Mouse (Mus musculus) kidney, postnatal 25 days (tissue): ENCODE data around the gene Lgr4.

Source experiments
- DNase-seq, 2 experiments: peaks; one replicate each; pipeline ENCODE4 v3.0.0; 2021; ENCODE audit warnings: mixed read lengths in 2 of 2

Gene Lgr4

DNA sequence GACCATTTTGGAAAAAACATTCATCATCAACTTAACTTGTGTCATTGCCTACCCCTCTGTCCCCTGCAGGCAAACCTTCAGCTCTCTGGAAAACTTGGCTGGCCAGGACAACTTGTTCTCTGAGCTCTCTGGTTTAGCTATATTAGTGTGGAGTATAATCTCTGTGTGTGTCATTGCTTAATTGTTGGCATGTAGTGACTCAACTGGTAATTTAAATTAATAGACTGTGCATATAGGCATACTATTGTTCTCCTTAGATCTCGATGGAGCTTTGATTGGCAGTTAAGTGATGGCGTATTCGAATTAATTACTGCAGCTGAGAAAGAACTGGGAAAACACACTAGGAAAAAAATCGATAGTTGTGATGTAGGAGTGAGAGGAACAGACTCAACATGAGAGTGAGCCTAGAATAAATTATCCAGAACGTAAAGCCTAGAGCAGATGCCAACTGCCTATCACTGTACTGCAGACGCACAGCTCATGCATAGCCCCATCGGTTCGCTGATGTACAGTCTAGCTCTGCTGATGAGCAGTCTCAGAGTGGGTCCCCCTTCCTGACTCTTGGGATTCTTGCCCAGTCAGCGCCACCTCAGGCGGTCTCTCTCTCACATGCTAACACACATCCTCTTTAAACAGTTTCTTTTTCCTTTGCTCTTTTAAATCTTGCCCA is 35.7 kb downstream of the Lgr4 start:
- no peak for DNase-seq

DNA sequence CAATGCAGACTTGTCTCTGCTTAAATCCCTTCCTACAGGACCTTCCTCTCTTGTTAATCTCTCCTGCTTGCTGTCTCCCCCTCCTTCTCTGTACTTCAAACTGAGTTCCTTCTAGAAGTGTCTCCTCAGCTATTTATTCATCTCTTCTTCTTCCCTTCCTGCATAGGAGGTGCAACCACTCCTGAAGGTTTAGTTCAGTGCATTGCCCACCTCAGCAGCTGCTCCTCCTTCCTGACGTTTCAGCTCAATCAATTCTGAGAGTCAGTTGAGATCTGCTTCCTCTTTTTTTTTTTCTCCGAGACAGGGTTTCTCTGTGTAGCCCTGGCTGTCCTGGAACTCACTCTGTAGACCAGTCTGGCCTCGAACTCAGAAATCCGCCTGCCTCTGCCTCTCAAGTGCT is 36.4 kb downstream of the Lgr4 start:
- DNase-seq, result no peak

DNA sequence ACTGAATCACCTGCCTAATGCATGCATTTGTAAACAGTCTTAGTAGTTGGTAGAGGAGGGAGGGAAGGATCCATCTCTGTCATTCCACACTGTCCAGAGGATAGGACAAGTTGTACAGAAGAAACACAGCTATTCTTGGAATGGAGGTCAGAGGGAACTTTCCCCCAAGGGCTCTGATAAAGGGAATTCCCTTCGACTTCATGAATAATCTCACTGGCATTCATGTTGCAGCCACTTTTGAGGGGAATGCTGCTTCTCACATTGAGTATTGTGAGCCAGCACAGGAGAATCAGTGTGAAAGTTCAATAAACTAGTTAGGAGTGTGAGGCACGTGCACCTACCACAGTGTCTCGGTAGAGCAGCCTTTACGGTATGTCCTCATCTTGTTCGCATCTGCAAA is 37.6 kb downstream of the Lgr4 start:
- no peak for DNase-seq

DNA sequence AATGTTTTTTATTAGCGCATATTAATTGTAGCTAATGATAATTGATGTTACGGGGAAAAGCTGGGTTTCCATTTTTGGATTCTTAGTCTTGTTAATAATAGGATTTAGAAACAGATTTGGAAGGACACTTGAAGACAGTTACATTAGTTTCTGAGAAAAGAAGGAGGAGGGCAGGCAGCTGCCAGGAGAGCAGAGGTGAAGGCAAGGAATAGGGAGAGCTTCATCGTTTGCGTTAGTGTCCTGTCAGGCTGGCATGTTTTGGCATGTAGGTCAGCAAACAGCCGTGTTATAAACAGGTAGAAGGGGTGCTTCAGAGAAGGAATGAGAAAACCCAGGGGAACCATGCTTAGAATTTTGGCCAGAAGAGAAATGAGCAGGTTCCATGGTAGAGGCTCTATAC is 38.5 kb downstream of the Lgr4 start:
- DNase-seq, result no peak

DNA sequence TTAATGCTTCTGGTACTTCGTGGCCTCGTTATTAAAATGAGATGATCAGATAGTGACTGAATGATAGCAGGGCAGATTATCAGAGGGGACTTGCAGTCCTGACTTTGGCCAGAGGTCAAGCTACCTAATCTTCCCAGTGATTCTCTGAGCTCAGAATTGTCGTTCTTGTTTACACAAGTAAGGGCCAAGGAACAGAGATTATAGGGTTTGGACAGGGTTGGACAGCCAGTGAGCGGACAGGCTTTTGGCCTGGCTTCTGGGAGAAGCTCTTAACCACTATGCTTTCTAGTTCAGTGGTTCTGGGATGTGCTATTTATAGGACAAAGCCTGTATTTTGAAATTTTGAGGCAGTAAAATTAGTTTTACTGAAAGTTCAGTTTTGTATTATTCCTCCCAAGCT is 39.3 kb downstream of the Lgr4 start:
- no peak for DNase-seq

DNA sequence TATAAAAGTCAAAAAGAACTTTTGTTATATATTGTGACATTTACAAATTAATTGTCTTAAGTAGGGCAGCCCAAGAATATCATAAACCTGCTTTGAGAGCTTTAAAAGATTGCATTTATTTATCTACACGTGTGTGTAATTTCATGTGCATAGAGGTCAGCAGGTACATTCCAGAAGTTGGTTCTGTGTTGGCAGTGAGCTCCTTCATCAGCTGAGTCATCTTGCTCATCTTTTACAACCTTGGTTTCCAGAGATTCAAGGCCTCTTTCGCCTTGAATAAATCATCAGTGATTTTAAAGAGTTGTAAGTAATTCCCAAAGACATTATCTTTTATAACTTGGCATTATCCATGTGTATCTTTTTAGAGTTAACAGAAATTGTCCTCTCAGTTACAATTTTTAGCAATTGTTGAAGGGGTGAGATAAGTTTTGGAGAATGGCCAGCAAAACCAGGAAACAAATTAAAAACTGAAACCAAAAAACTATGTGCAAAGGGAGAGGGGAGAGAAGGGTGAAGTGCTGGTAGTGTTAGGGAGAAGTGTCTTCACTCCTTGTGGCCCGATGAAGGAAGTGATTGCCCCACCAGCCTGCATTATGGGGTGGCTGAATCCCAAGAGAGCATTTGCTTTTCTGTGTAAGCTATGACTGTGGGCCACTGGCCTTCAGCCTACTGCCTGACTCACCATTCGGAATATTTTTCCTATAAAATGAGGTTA is 41.4 kb downstream of the Lgr4 start:
- no peak for DNase-seq

DNA sequence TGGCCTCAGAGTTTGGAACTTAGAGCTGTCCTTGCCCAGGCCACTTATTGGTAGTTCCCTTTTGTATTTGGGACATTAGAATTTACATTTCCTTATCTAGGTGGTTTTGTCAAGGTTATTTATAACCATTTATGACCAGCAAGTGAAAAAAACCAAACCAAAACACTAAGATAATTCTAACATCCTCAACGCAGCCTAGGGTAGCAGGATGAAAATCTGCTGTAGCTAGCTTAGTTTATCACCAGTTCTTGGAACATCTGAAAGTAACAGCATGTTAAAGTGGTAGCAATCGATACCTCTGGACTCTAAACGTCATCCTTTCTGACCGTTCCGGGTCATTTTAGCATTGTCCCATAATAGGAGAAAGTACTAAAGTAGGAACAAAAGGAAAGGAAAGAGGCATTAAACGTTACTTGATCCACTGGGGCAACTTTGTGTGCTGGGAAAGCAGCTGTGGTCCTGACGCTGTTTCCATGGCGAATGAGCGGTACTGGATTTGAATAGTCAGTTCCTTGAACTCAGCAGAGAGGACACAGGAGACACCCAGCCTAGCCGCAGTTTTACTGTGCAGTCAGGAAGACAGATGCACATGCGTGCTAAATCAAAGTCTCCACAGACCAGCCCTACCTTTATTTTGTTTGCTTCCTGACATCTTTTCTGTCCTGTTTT is 42.1 kb downstream of the Lgr4 start:
- DNase-seq, result peak in 1 of 2 experiments; percentile 43

DNA sequence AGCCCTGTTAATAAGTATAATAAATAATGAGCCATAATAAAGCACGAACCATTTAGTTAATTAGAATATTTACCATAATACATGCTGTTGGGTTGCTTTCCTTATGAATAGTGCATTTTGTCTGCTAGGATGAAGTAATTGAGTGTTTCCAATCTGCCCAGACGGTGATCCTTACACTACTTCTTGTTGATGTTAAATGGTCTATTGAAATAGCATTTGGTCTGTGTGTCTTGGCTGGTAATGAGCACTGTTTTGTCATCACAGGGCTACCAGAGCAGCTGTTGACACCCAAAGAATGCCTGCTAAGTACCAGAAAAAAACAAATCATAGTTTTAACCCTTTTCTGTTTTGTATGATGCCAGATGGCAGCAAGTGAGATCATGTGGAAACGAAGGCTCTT is 42.8 kb downstream of the Lgr4 start:
- no peak for DNase-seq

DNA sequence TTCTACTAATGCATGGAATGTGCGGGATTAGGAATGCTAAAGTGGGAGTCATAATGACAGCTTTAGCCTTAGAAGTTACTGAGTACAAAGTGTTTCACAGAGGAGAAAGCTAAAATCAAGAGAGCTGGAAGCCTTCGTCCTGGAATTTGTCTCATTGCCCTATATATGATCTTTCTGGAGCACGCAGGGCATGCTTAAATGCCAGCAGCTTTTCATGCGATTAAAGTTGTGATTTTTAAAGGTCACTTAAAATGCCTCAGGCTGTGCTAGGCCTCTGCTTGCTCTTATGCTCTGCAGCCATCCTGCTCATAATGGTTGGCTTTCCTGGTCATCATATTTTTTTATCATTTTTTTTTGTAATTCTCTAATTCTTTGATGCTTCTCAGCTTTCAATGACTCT is 43.7 kb downstream of the Lgr4 start:
- DNase-seq, result no peak

DNA sequence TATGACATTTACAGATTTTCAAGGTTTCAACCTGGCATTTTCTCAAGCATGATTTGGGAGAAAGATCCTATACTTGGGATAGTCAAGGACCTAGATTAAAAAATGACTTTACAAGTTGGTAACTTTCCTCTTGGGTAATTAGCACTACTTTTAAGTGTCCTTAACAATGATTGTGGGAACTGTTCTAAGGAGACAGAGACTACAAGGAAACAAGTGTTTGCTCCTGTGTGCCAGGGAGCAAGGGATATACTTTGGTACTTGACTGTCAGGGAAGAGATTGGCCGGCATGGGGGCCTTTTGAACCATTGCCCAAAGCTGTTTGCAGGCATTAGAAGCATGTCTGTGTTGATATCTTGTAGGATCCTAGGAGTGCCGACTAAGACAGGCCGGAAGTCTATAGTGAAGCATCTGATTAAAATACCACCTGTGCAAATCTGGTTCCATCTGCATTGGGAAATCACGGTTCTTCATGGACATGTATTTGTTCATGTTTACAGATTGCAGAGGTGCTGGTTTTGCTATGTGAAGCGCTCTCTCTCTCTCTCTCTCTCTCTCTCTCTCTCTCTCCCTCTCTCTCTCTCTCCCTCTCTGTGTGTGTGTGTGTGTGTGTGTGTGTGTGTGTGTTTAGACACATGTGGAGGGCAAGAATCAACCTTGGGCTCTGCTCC is 46.3 kb downstream of the Lgr4 start:
- no peak for DNase-seq

DNA sequence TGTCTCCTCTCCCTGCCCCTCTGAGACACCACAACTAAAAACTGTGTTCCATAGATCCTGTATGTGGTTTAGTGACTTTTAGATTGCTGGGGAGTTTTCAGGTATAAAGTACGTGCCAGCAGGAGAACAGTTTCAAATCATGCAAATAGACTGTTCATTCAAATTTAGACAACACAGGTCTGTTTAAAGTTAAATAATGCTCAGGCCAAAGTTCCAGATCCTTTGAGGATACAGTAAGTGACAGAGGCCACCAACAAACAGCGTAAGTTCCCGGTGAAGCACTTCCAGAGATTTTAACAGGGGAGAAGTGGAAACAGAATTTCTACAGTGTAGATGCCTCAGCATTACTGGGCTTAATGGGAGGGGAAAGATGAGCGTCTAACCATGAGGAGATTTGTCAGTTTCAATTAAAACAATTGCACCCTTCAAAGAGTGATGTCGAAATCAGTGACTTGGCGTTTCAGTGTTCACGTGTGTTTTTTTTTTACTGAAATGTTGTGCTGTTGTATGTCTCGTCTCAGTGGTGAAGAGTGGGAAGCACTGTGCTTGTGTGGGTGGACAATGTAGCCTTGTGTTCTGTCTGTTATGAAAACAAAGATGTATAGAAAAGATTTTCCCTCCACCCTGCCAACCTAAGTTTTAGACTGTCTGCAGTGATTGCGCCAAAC is 48.4 kb downstream of the Lgr4 start:
- no peak for DNase-seq

DNA sequence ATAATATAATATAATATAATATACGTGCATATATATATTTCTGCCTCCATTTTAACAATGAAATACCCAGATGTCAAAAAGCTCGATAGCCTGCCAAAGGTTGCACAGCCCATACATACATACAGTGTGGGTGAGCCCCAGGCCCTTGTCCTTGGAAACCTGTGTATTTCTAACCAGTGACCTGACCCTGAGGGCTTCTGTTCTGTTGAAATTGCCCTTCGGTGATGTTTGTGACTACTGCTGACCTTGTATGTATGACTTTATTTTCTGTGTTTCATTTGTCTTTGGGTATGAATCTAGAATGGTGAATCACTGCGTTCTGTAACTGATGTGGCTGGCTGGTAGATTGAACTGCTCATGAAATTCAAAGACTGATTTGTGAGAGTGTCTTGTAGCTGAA is 49.4 kb downstream of the Lgr4 start:
- no peak for DNase-seq

DNA sequence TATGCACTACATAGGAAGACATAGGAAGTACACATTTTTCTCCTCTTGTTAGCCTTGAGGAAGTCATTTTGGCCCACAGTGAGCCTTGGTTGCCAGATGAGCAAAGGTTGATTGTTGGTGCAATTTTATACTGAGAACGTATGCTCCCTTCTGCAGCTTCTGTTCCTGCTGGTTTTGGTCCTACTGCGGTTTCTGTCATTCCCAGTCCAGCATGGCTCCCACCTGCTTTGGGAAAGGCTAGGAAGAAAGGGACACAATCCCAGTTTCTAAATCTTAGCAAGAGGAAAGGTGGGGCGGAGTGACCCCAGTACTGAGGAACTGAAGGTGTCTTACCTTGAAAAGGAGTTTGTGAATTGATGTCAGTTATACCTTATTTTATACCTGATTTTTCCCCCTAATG is 51.9 kb downstream of the Lgr4 start:
- DNase-seq, result no peak

DNA sequence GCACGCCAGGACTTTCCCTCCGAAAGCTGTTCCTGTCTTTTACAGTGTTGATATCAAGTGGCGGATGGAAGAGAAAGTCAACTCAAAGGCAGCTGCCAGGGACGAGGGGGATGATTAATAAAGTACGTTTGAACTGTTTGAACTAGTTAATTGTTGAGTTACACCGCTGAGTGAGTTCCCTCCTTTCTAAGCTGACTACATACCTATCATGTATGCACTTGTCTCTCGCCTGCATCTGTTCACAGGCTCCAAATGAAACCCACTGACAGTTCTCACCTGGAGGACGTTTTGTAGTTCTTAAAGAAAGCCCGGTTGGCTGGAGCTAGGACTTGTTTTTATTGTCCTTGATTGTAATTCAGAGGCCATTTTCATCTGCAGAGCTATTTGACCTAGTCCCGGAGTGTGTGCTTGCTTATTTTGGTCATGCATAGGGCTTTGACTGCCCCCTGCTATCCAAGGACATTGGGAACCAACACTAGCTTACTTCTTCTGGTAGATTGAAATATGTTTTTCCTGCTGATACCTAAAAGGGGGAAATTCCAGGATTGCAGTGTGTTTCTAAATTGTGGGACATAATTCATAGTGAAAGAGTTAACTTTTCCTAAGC is 52.6 kb downstream of the Lgr4 start:
- no peak for DNase-seq

DNA sequence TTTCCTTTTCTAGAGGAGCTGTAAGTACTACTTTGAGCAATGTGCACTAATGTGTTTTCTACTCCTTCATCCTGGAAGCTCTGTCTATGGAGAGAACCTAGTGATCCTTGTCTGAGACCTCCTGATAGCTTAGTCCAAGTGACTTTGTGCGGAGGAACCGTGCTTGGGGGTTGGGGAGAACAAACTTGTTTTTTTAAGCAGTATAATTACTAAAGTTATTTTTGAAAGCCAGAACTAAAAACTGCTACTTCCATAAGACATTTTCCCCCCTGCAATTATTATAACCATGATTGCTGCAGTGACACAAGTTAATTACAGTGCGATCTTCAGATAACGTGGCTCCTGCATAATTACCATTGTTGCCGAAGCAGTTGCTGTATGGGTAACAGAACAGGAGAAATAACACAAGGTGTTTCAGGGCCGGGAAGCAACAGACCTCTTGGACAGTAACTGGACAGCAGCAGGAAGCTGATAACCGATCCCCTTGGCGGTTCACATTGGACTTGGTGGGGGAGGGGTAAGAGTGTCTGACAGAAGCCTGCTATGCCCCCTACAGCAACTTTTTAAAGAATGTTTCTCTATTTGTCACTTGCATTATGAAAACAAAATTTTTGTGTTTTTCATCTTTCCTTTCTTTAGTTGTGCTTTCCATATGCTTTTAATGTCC is 53.4 kb downstream of the Lgr4 start:
- DNase-seq, result no peak

DNA sequence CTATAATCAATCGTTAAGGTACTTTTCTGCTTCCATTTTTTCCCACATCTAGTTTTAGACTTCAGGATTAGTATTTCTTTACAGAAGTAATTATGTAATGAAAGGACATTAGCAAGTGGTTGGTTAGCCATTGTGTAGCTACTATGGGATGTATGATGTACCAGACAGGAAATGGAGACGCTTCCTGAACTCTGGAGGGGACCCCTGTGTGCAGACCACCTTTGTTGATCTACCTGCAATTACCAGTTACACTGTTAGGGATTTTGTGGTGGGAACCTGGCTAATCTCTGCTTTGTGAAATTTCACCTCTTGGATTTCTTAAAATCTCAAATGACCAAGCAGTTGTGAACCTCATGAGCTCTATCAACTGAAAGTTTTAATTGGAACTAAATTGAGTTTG is 54.9 kb downstream of the Lgr4 start:
- no peak for DNase-seq

DNA sequence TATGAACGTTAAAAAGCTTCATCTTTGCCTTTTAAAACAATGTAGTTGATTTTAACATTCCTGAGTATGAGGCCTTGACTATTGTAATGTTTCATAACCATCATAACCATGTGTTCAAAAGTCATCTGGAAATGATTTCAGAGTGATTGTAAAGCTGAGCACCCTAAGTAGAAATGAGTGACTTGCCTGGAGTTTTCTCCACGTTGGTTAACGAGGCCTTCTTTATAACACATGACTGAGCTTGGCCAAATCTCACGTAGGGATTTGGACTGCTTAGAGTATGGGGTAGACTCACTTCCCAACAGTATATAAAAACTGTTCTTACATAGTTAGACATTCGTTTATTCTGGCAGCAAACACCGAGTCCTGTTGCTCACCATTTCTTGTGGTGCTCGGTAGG is 55.5 kb downstream of the Lgr4 start:
- no peak for DNase-seq

DNA sequence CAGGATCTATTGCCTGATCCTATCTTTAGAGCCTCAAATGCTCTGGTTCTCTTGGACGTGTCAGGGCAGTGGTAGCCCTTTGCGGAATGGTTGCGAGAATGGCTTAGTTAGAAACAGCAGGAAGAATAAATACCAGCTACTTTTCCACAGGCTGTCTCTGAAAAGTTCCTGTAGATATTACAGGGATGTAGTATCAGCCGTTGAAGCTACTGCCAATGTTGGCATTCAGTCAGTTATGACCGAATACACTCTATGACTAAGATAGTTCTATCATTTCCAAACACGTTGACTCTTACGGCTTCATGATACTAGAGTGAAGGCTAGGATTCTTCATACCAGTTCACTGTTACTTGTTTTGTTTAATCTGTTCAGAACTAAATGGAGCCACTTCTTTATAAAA is 57.4 kb downstream of the Lgr4 start:
- DNase-seq, result no peak

DNA sequence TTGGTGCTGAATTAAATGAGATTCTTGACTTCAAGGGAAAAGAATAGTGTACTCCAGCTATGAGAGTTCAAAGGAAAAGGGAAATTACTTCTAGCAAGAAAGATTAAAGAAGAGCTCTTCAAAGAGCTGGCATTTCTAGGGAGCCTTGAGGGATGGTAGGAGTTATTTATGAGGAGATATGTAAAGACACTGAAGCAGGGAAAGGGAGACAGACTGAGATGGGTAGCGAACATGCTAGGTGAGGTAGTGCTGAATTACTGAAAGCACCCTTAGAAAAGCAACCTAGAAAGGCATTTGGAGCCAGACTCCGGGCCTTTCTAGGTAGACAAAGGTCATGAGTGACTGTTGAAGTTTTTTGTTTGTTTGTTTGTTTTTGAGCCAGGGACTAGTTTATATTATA is 58.7 kb downstream of the Lgr4 start:
- DNase-seq, result no peak

DNA sequence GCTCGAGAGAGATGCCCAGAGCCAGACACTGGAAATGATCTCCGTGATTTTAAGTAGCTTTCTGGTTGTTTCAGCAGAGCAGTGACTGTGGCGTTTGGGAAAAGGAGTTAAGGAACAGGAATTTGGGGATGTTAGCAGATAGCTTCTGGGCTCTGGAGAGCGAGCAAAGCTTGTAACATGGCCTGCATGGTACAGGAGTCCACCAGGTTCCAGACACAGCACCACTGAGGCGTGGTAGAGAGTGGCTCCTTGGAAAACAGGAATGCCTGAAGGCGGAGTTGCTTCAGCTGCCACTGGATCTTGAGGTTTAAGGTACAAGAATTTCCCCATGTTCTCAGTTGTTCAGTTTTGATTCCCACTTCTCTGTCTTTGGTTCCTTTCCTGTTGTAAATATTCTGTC is 59.9 kb downstream of the Lgr4 start:
- DNase-seq, result peak; percentile 42 to 67

DNA sequence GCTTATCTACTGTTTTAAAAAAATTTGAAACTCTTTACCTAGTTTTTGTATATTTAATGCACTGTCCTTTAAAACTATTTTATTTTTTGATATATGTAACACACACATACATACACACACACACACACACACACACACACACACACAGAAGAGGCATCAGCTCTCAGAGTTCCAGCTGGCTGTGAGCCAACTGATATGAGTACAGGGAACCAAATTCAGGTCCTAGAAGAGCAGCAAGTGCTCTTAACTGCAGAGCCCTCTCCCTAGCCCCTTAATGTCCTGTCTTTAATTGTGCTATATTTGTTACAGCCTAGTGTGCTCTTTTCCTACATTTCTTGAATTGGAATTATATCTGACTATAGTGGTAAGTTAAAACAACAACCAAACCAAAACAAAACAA is 61.8 kb downstream of the Lgr4 start:
- peak in 1 of 2 experiments; percentile 41 for DNase-seq

DNA sequence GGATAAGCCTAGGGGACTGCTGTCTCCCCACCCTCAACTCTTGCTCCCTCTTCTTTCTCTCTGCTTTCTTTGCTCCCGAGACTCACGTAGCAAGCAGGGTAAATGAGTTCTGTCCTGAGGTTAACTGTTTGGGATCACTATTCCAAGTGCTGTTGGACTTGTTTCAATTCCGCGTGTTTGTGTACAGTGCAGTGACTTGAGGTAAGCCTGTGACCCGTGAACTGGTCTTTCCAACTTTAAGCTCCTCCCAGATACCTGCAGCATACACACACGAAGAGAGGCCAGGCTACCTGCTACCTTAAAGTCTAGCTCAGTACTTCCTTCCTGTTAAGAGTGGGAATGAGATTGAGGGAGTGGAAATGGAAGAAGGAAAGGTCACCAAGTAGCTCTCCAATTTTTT is 66.0 kb downstream of the Lgr4 start:
- peak; percentile 68 to 74 for DNase-seq
